In the genomic region with DNA sequence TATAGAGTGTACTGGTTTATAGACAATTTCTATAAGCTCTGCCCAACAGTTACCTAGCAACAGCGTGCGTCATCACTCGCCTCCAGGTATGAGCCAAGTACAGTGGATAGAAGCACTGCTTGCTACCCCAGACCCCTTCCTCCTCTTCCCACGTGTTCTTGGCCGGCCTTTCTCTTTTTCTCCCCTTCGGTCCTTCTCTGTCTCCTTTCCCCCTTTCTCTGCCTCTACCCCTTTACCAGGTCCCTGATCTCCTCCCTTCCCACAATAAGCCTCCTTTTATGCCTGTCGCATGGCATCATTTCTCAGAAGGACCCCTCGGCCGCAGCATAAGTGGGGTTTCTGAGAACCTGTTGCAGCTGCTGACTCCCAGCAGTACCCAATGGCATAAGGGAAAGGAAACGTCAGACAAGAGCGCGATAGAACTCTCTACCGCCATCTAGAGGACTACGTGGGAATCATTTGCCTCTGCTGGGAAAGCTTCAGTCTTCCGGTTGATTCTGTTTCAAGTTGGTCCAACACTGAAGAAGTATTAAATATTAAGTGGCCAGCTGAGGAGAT, we compare ENCODE assay signal across 8 mouse cellular contexts. TPM values are rescaled to one million over a fixed set of nuclear protein-coding genes. Genes with fewer than 3 reads are reported as not detected.
DNase-seq lines count a peak whose midpoint lies in the region; ATAC-seq lines count a peak whose summit lies in the region.

No protein-coding gene starts in this region.

- no peaks in the 10 kb centered on the region for H3K27me3 ChIP-seq in hindbrain, embryonic 16.5 days (replicated peaks; ENCODE audit: control insufficient read depth, insufficient read depth, low read length)

- H3K4me1 ChIP-seq in hindbrain, embryonic 16.5 days (ENCODE audit: control insufficient read depth, insufficient read depth, low read depth, low read length), result peaks cover 12% of the 10 kb centered on the region

- peak overlapping the region; percentile 42; the same call in 1 of the 2 replicates for H3K9ac ChIP-seq in hindbrain, embryonic 16.5 days (ENCODE audit: low read depth, low read length)

- WGBS in hindbrain, embryonic 16.5 days, result 24% methylated on average over 15 of the region's 15 CpGs

- no peaks in the 10 kb centered on the region for H3K36me3 ChIP-seq in hindbrain, embryonic 16.5 days (ENCODE audit: control insufficient read depth, insufficient read depth, low read length)

- peak overlapping the region; percentile 53 for H3K4me2 ChIP-seq in hindbrain, embryonic 16.5 days (ENCODE audit: low read length)

- peak overlapping the region; percentile 19; the same call in 1 of the 2 replicates for H3K4me3 ChIP-seq in hindbrain, embryonic 16.5 days (ENCODE audit: low read length)

- no peak overlapping the region for H3K27ac ChIP-seq in hindbrain, embryonic 16.5 days (ENCODE audit: low read depth, low read length)

- peak; percentile 69 to 90 for DNase-seq in adrenal gland, adult (ENCODE audit: inconsistent age in 2 of 2, low spot score in 1 of 2)
- no peak for DNase-seq in adrenal gland, postnatal 4 days (ENCODE audit: low spot score in 2 of 2)
- peak; percentile 84 for DNase-seq in cerebellum, postnatal 14 days
- peak; percentile 44 to 66 for DNase-seq in frontal cortex, postnatal 14 days (ENCODE audit: low spot score in 2 of 2)
- peak; percentile 66 to 70 for DNase-seq in left cerebral cortex, adult 18-20 months (ENCODE audit: low spot score in 2 of 2)
- DNase-seq in lung, postnatal 36 days, result peak; percentile 89
- peak; percentile 74 for DNase-seq in right cerebral cortex, adult 18-20 months

- no peak; the same call in 1 of the 2 replicates for ATAC-seq in hindbrain, embryonic 16.5 days

- no peaks in the 10 kb centered on the region for H3K9me3 ChIP-seq in hindbrain, embryonic 16.5 days (ENCODE audit: control insufficient read depth, low read length)

RNA-seq across cellular contexts. Expression of a gene that starts 24.8 kb away (rescaled TPM):
- total RNA-seq in adrenal gland, postnatal 4 days (2021), result 1 to 10 TPM; 1.6 to 4.0 TPM
- polyA plus RNA-seq in hindbrain, embryonic 16.5 days (2015; fragmentation: Nextera tagmentation; extraction: Ambion mirVana), result 1.2 TPM in 1 of 2 replicates, not detected in the other
- not detected for total RNA-seq in left cerebral cortex, adult 18-20 months (2021)

RNA-seq across cellular contexts. Expression of a gene that starts 27.2 kb away (rescaled TPM):
- total RNA-seq in adrenal gland, postnatal 4 days (2021), result 100 to 1,000 TPM; 138 to 145 TPM
- polyA plus RNA-seq in hindbrain, embryonic 16.5 days (2015; fragmentation: Nextera tagmentation; extraction: Ambion mirVana), result 55.7 and 56.5 TPM in 2 replicates
- total RNA-seq in left cerebral cortex, adult 18-20 months (2021), result 10 to 100 TPM; 21.7 to 28.0 TPM

RNA-seq across cellular contexts. Expression of a gene that starts 32.5 kb away (rescaled TPM):
- total RNA-seq in adrenal gland, postnatal 4 days (2021), result 1 to 10 TPM in 1 of 2 experiments, not detected in 1; 2.2 TPM
- 0.75 and 0.79 TPM in 2 replicates for polyA plus RNA-seq in hindbrain, embryonic 16.5 days (2015; fragmentation: Nextera tagmentation; extraction: Ambion mirVana)
- under 1 TPM; 0.33 to 0.91 TPM for total RNA-seq in left cerebral cortex, adult 18-20 months (2021)

RNA-seq across cellular contexts. Expression of a gene that starts 53.6 kb away (rescaled TPM):
- total RNA-seq in adrenal gland, postnatal 4 days (2021), result 1,000 to 10,000 TPM; 1,575 to 1,663 TPM
- 1,542 and 1,571 TPM in 2 replicates for polyA plus RNA-seq in hindbrain, embryonic 16.5 days (2015; fragmentation: Nextera tagmentation; extraction: Ambion mirVana)
- 1,000 to 10,000 TPM; 1,506 to 1,598 TPM for total RNA-seq in left cerebral cortex, adult 18-20 months (2021)

RNA-seq across cellular contexts. Expression of a gene that starts 59.5 kb away (rescaled TPM):
- 100 to 1,000 TPM in 1 of 2 experiments, 10 to 100 TPM in 1; 95.6 to 103 TPM for total RNA-seq in adrenal gland, postnatal 4 days (2021)
- 128 and 134 TPM in 2 replicates for polyA plus RNA-seq in hindbrain, embryonic 16.5 days (2015; fragmentation: Nextera tagmentation; extraction: Ambion mirVana)
- 10 to 100 TPM; 42.0 to 45.8 TPM for total RNA-seq in left cerebral cortex, adult 18-20 months (2021)

Comparison
In these comparisons a context has a peak if more than half of its experiments do, and no peak if none do; other contexts are left out.
1. DNase-seq: peak in adrenal gland, adult (2 of 2), cerebellum, postnatal 14 days (2 of 2), frontal cortex, postnatal 14 days (2 of 2), left cerebral cortex, adult 18-20 months (2 of 2), lung, postnatal 36 days (single experiment) and right cerebral cortex, adult 18-20 months (single experiment); none in adrenal gland, postnatal 4 days (0 of 2).
2. RNA of a gene that starts 27.2 kb away (total RNA-seq): 138 to 145 TPM in adrenal gland, postnatal 4 days; 21.7 to 28.0 TPM in left cerebral cortex, adult 18-20 months; every median in the first group is over 4 times any median in the second.